Mouse (Mus musculus) neural tube, embryonic 12.5 days (tissue): ENCODE data around the gene Zfp991. TPM values are rescaled to one million over a fixed set of nuclear protein-coding genes. Genes with fewer than 3 reads are reported as not detected.
A peak's percentile ranks its signal among the peaks of the same experiment; 100 is the strongest.
"Not testable (repeated sequence)": the region's sequence is repeated elsewhere in the genome, so short reads cannot be mapped to it uniquely, and the experiment has no call there.

Source experiments
- ATAC-seq: fragments of 200-750 bp; cut with Nextera tagmentation; 2 replicates; pipeline ENCODE4 v1.8.0; 2017; ENCODE audit warnings: low read depth, mild to moderate bottlenecking, moderate TSS enrichment, moderate library complexity; ENCODE audit not compliant: low FRiP score
- H3K27ac ChIP-seq: fragments of 300-500 bp; sonication (generic); 2 replicates; pipeline ENCODE4 v1.5.1; 2016
- H3K27me3 ChIP-seq: fragments of 300-500 bp; sonication (generic); replicated peaks from 2 replicates; pipeline ENCODE4 v1.6.1; 2016; ENCODE audit warnings: mild to moderate bottlenecking
- H3K36me3 ChIP-seq: fragments of 300-500 bp; sonication (generic); 2 replicates; pipeline ENCODE4 v1.6.1; 2016; ENCODE audit warnings: mild to moderate bottlenecking
- H3K4me1 ChIP-seq: fragments of 300-500 bp; sonication (generic); 2 replicates; pipeline ENCODE4 v1.6.1; 2016
- H3K4me2 ChIP-seq: fragments of 300-500 bp; sonication (generic); replicated peaks from 2 replicates; pipeline ENCODE4 v1.6.1; 2016; ENCODE audit warnings: mild to moderate bottlenecking
- H3K4me3 ChIP-seq: fragments of 300-500 bp; sonication (generic); 2 replicates; pipeline ENCODE4 v1.5.1; 2016
- H3K9ac ChIP-seq: fragments of 300-500 bp; sonication (generic); 2 replicates; pipeline ENCODE4 v1.6.1; 2016; ENCODE audit warnings: mild to moderate bottlenecking
- H3K9me3 ChIP-seq: fragments of 300-500 bp; sonication (generic); 2 replicates; pipeline ENCODE4 v1.6.1; 2016; ENCODE audit warnings: mild to moderate bottlenecking
- WGBS: fragments of 180-500 bp; shearing (Covaris S2); methylation state at CpG from one replicate; pipeline ENCODE4 v1.1.7; 2016; 5-methylcytosine and 5-hydroxymethylcytosine counted together
- polyA plus RNA-seq: library from polyadenylated mRNA; unstranded; fragments of >200 nt; fragmentation: Nextera tagmentation; extraction: Ambion mirVana; gene quantifications from 2 replicates; pipeline ENCODE4 v1.2.1, GENCODE M21; 2016

Zfp991 gene
- polyA plus RNA-seq, 1 experiment from 2014 or later: 5.6 TPM

GRCm38 (mm10) chr4:147128152-147128551 lies 3.7 kb upstream of the Zfp991 start:
- H3K9me3 ChIP-seq: peaks cover 24% of the 10 kb centered on the region
- not testable (repeated sequence) for H3K36me3 ChIP-seq, H3K27me3 ChIP-seq, H3K4me2 ChIP-seq, H3K4me1 ChIP-seq, H3K4me3 ChIP-seq, H3K9ac ChIP-seq, H3K27ac ChIP-seq, ATAC-seq

- 51% methylated on average over 2 of the region's 2 CpGs for WGBS
- H3K4me1 ChIP-seq, ATAC-seq, H3K4me2 ChIP-seq, H3K27me3 ChIP-seq, H3K9me3 ChIP-seq, H3K27ac ChIP-seq, H3K9ac ChIP-seq, H3K4me3 ChIP-seq, H3K36me3 ChIP-seq: not testable (repeated sequence)
Observed at GRCm38 (mm10) chr4:147133596-147133995, 1.8 kb downstream of the Zfp991 start.

GRCm38 (mm10) chr4:147141757-147142156 lies 9.9 kb downstream of the Zfp991 start:
- H3K36me3 ChIP-seq, H3K4me2 ChIP-seq, H3K9ac ChIP-seq, H3K27ac ChIP-seq, H3K9me3 ChIP-seq, H3K27me3 ChIP-seq, H3K4me1 ChIP-seq, H3K4me3 ChIP-seq: not testable (repeated sequence)
- 0 out of 2 replicates have a peak, but pooled peaks have one; percentile 21 for ATAC-seq
- 74% methylated on average over 4 of the region's 4 CpGs for WGBS

- not testable (repeated sequence) for H3K27ac ChIP-seq, H3K36me3 ChIP-seq, H3K4me2 ChIP-seq, H3K9ac ChIP-seq, H3K4me1 ChIP-seq, H3K9me3 ChIP-seq, H3K27me3 ChIP-seq, H3K4me3 ChIP-seq, ATAC-seq
- 94% methylated on average over 2 of the region's 2 CpGs for WGBS
Observed at GRCm38 (mm10) chr4:147165282-147165681, 33.4 kb downstream of the Zfp991 start.

- ATAC-seq: peak; percentile 18; the same call in 1 of the 2 replicates
Observed at GRCm38 (mm10) chr4:147170547-147170946, 38.7 kb downstream of the Zfp991 start.

GRCm38 (mm10) chr4:147171557-147171956 lies 39.7 kb downstream of the Zfp991 start:
- 67% methylated on average over 1 of the region's 4 CpGs for WGBS
- H3K27me3 ChIP-seq, H3K4me1 ChIP-seq, H3K27ac ChIP-seq, H3K4me3 ChIP-seq, H3K9ac ChIP-seq, H3K4me2 ChIP-seq, ATAC-seq, H3K36me3 ChIP-seq, H3K9me3 ChIP-seq: not testable (repeated sequence)

More at GRCm38 (mm10) chr4:147170547-147170946, 38.7 kb downstream of the Zfp991 start:
- not testable (repeated sequence) for H3K4me2 ChIP-seq, H3K36me3 ChIP-seq, H3K4me1 ChIP-seq, H3K27ac ChIP-seq, H3K9ac ChIP-seq, H3K9me3 ChIP-seq, H3K27me3 ChIP-seq, H3K4me3 ChIP-seq
- 89% methylated on average over 2 of the region's 2 CpGs for WGBS

- H3K9me3 ChIP-seq, H3K4me2 ChIP-seq, H3K4me3 ChIP-seq, H3K27ac ChIP-seq, H3K27me3 ChIP-seq, H3K4me1 ChIP-seq, H3K9ac ChIP-seq, H3K36me3 ChIP-seq: not testable (repeated sequence)
- 92% methylated on average over 11 of the region's 12 CpGs for WGBS
- ATAC-seq: peak; percentile 34; the same call in 1 of the 2 replicates
Observed at GRCm38 (mm10) chr4:147176279-147176880, 44.5 kb downstream of the Zfp991 start.

- H3K4me2 ChIP-seq, ATAC-seq, H3K9me3 ChIP-seq, H3K4me3 ChIP-seq, H3K9ac ChIP-seq, H3K27ac ChIP-seq, H3K27me3 ChIP-seq, H3K36me3 ChIP-seq, H3K4me1 ChIP-seq: not testable (repeated sequence)
- 96% methylated on average over 8 of the region's 8 CpGs for WGBS
Observed at GRCm38 (mm10) chr4:147181141-147181685, 49.4 kb downstream of the Zfp991 start.

GRCm38 (mm10) chr4:147181969-147182705 lies 50.3 kb downstream of the Zfp991 start:
- H3K4me3 ChIP-seq, H3K4me2 ChIP-seq, H3K27me3 ChIP-seq, H3K9ac ChIP-seq, H3K27ac ChIP-seq, H3K9me3 ChIP-seq, H3K4me1 ChIP-seq, H3K36me3 ChIP-seq: not testable (repeated sequence)
- peak; percentile 31; the same call in 1 of the 2 replicates for ATAC-seq
- no CpG with 5 or more reads among the region's 13 CpGs for WGBS

GRCm38 (mm10) chr4:147186824-147187223 lies 55.0 kb downstream of the Zfp991 start:
- 96% methylated on average over 1 of the region's 1 CpGs for WGBS
- H3K9ac ChIP-seq, H3K4me3 ChIP-seq, H3K9me3 ChIP-seq, H3K27me3 ChIP-seq, H3K4me1 ChIP-seq, H3K4me2 ChIP-seq, H3K36me3 ChIP-seq, H3K27ac ChIP-seq: not testable (repeated sequence)
- peak; percentile 45; the same call in 1 of the 2 replicates for ATAC-seq

- ATAC-seq, H3K27ac ChIP-seq, H3K9me3 ChIP-seq, H3K4me3 ChIP-seq, H3K4me2 ChIP-seq, H3K27me3 ChIP-seq, H3K9ac ChIP-seq, H3K36me3 ChIP-seq, H3K4me1 ChIP-seq: not testable (repeated sequence)
- WGBS: 65% methylated on average over 68 of the region's 71 CpGs
Observed at GRCm38 (mm10) chr4:147187283-147187965, 55.6 kb downstream of the Zfp991 start.

- H3K27me3 ChIP-seq, H3K9me3 ChIP-seq, H3K36me3 ChIP-seq, H3K4me2 ChIP-seq, H3K9ac ChIP-seq, ATAC-seq, H3K4me3 ChIP-seq, H3K27ac ChIP-seq, H3K4me1 ChIP-seq: not testable (repeated sequence)
- WGBS: 84% methylated on average over 7 of the region's 9 CpGs
Observed at GRCm38 (mm10) chr4:147195186-147195585, 63.3 kb downstream of the Zfp991 start.
